Mouse (Mus musculus): ENCODE data around the gene Elmo2.

GRCm38 (mm10) chr2:165256213-165256612 is 70.1 kb downstream of the Elmo2 start:
- no peak for TF ChIP-seq POLR2AphosphoS2 (IDR thresholded peaks at IDR 0.05; ENCODE audit: insufficient read length, low read depth)
- no peak for TF ChIP-seq POLR2A (IDR thresholded peaks at IDR 0.05; ENCODE audit: insufficient read length, low read depth)
- TF ChIP-seq TCF12 (IDR thresholded peaks at IDR 0.05; ENCODE audit: insufficient read depth, poor library complexity, severe bottlenecking) = no peak
- TF ChIP-seq MYOD1 (IDR thresholded peaks at IDR 0.05; ENCODE audit: control insufficient read depth in 1 of 3, insufficient read length in 2 of 3, low read depth in 2 of 3) = no peak
- no peak for TF ChIP-seq SRF (IDR thresholded peaks at IDR 0.05; ENCODE audit: control insufficient read depth, insufficient read length, low read depth)

Measured in myocyte (in vitro differentiated cells).